9 mouse cellular contexts compared by ENCODE assay signal in the genomic region with DNA sequence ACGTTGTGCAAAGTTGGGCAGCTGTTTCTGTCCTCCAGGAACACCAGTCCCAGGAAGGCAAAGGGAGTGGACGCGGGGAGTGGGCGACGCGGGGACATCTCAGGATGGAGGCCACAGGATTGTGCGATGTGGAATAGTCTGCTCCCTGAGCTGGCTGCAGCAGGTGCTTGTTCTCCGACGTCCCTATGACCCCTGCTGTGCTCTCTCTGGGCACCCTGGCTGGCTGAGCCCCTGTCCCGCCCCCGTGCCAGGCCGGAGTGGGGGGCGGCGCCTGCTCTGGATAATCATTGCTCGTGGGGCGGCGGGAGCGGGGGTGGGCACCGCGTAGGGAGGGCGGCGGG. TPM values are rescaled to one million over a fixed set of nuclear protein-coding genes. Genes with fewer than 3 reads are reported as not detected.
DNase-seq lines count a peak whose midpoint lies in the region; ATAC-seq lines count a peak whose summit lies in the region.
"Had no signal": no experiment of that assay in that cellular context is flagged by ENCODE, and none has a peak within 500 bp of the region (broad histone marks: within the 10 kb centered on the region; RNA-seq: fewer than 3 reads in every experiment).

Kl (plus strand) TSS at position 280 of the 341 bp plus-strand sequence.

- no peak for DNase-seq in lung, postnatal 14 days
- DNase-seq in forebrain, embryonic 14.5 days (ENCODE audit: low spot score) = no peak
- peak; percentile 79 to 93 for DNase-seq in kidney, postnatal 25 days
- no peak for DNase-seq in layer of hippocampus, postnatal 14 days (ENCODE audit: low spot score in 2 of 2)
- no peak for DNase-seq in adrenal gland, adult 18-20 months (ENCODE audit: low spot score in 2 of 2)
- no peak for DNase-seq in left cerebral cortex, adult 8-10 months (ENCODE audit: low spot score in 2 of 2)

- peaks cover 16% of the 10 kb centered on the region for H3K4me1 ChIP-seq in lung, embryonic 15.5 days
- H3K4me1 ChIP-seq in forebrain, embryonic 14.5 days (ENCODE audit: control insufficient read depth, insufficient read depth, low read length) = no peaks in the 10 kb centered on the region
- peaks cover 17% of the 10 kb centered on the region for H3K4me1 ChIP-seq in neural tube, embryonic 15.5 days

- H3K27me3 ChIP-seq in lung, embryonic 15.5 days = peaks cover 35% of the 10 kb centered on the region
- H3K27me3 ChIP-seq in forebrain, embryonic 14.5 days (replicated peaks; ENCODE audit: control insufficient read depth, insufficient read depth, low read length) = peaks cover 19% of the 10 kb centered on the region
- H3K27me3 ChIP-seq in neural tube, embryonic 15.5 days (replicated peaks) = peaks cover 20% of the 10 kb centered on the region

- H3K9ac ChIP-seq in lung, embryonic 15.5 days = peak within 1 kb of the TSS; percentile 35
- H3K9ac ChIP-seq in forebrain, embryonic 14.5 days (ENCODE audit: low read length) = peak within 1 kb of the TSS; percentile 59
- peak within 1 kb of the TSS; percentile 48 for H3K9ac ChIP-seq in neural tube, embryonic 15.5 days (replicated peaks)

- H3K4me2 ChIP-seq in lung, embryonic 15.5 days = peak within 1 kb of the TSS; percentile 87
- peak within 1 kb of the TSS; percentile 70 for H3K4me2 ChIP-seq in forebrain, embryonic 14.5 days (ENCODE audit: low read length)
- H3K4me2 ChIP-seq in neural tube, embryonic 15.5 days = peak within 1 kb of the TSS; percentile 84

- peak within 1 kb of the TSS; percentile 46 for H3K4me3 ChIP-seq in lung, embryonic 15.5 days
- H3K4me3 ChIP-seq in forebrain, embryonic 14.5 days (ENCODE audit: low read depth, low read length) = peak within 1 kb of the TSS; percentile 44
- peak within 1 kb of the TSS; percentile 51 for H3K4me3 ChIP-seq in neural tube, embryonic 15.5 days (replicated peaks)

- H3K27ac ChIP-seq in lung, embryonic 15.5 days = no peak within 1 kb of the TSS
- H3K27ac ChIP-seq in forebrain, embryonic 14.5 days (ENCODE audit: low read depth, low read length) = no peak within 1 kb of the TSS
- H3K27ac ChIP-seq in neural tube, embryonic 15.5 days (replicated peaks) = 0 out of 2 replicates have a peak within 1 kb of the TSS, but pooled peaks have one; percentile 24
- H3K27ac ChIP-seq: macrophage had no signal

- H3K9me3 ChIP-seq in lung, embryonic 15.5 days = no peaks in the 10 kb centered on the region
- H3K9me3 ChIP-seq in forebrain, embryonic 14.5 days (replicated peaks; ENCODE audit: control insufficient read depth, low read length) = no peaks in the 10 kb centered on the region
- H3K9me3 ChIP-seq in neural tube, embryonic 15.5 days (replicated peaks) = no peaks in the 10 kb centered on the region

- H3K36me3 ChIP-seq in lung, embryonic 15.5 days = no peaks in the 10 kb centered on the region
- H3K36me3 ChIP-seq in forebrain, embryonic 14.5 days (ENCODE audit: control insufficient read depth, insufficient read depth, low read length) = no peaks in the 10 kb centered on the region
- no peaks in the 10 kb centered on the region for H3K36me3 ChIP-seq in neural tube, embryonic 15.5 days

- 1% methylated on average over 21 of the region's 22 CpGs for WGBS in lung, embryonic 15.5 days
- under 1% methylated on average over 19 of the region's 22 CpGs for WGBS in forebrain, embryonic 14.5 days
- 3% methylated on average over 18 of the region's 22 CpGs for WGBS in neural tube, embryonic 15.5 days

- ATAC-seq in lung, embryonic 15.5 days (ENCODE audit: borderline replicate concordance, extremely low read depth, low FRiP score, low TSS enrichment) = no peak; the same call in 1 of the 2 replicates
- no peak; the same call in 1 of the 2 replicates for ATAC-seq in forebrain, embryonic 14.5 days
- peak; percentile 57 for ATAC-seq in neural tube, embryonic 15.5 days (ENCODE audit: low FRiP score)

RNA-seq across cellular contexts. Expression of gene Kl, which starts in this region (rescaled TPM):
- polyA plus RNA-seq in lung, embryonic 15.5 days (2015; fragmentation: Nextera tagmentation; extraction: Ambion mirVana) = 0.14 and 0.20 TPM in 2 replicates
- 0.20 and 0.41 TPM in 2 replicates for polyA plus RNA-seq in forebrain, embryonic 14.5 days (2014; fragmentation: Nextera tagmentation; extraction: Ambion mirVana)
- 1.0 and 1.2 TPM in 2 replicates for polyA plus RNA-seq in neural tube, embryonic 15.5 days (2015; fragmentation: Nextera tagmentation; extraction: Ambion mirVana)
- total RNA-seq in layer of hippocampus, postnatal 14 days (2021) = 10 to 100 TPM in 1 of 2 experiments, 1 to 10 TPM in 1; 5.6 to 16.7 TPM
- total RNA-seq in adrenal gland, adult 18-20 months (2021) = under 1 TPM; 0.06 to 0.23 TPM
- total RNA-seq in left cerebral cortex, adult 8-10 months (2022) = 10 to 100 TPM in 1 of 4 experiments, 1 to 10 TPM in 3; 3.5 to 11.1 (median 4.1) TPM
- polyA plus RNA-seq: macrophage had no signal

Comparison
In these comparisons a context has a peak if more than half of its experiments do, and no peak if none do; other contexts are left out.
1. DNase-seq: peak in kidney, postnatal 25 days (2 of 2); none in lung, postnatal 14 days (single experiment), forebrain, embryonic 14.5 days (single experiment), layer of hippocampus, postnatal 14 days (0 of 2), adrenal gland, adult 18-20 months (0 of 2) and left cerebral cortex, adult 8-10 months (0 of 2).
2. Peak in every context shown above with its lines, with median percentiles within 50 percentile points of each other: H3K4me2 ChIP-seq, H3K4me3 ChIP-seq and H3K9ac ChIP-seq.